Mouse (Mus musculus): ENCODE measurements around the gene A930017K11Rik. TPM values are rescaled to one million over a fixed set of nuclear protein-coding genes. Genes with fewer than 3 reads are reported as not detected.

A930017K11Rik gene
- total and polyA plus RNA-seq, 3 experiments: not detected

- no peaks in the 10 kb centered on the region for H3K79me2 ChIP-seq (replicated peaks; ENCODE audit: control insufficient read depth, extremely low read depth, insufficient read depth, poor library complexity, severe bottlenecking)
- no peak overlapping the region for H3K4me2 ChIP-seq (ENCODE audit: insufficient read depth, low read depth, poor library complexity, severe bottlenecking)
- H3K27ac ChIP-seq (ENCODE audit: insufficient read depth, low read depth): no peak overlapping the region
- TF ChIP-seq RCOR1 (conservative IDR thresholded peaks at IDR 0.05; ENCODE audit: low read depth, low read length) (no peak), MAX (IDR thresholded peaks at IDR 0.05; ENCODE audit: low read length) (no peak), POLR2AphosphoS2 (IDR thresholded peaks at IDR 0.05; ENCODE audit: low read depth, low read length) (no peak), KAT2A (IDR thresholded peaks at IDR 0.05; ENCODE audit: insufficient replicate concordance, low read length) (no peak), SMC3 (IDR thresholded peaks at IDR 0.05; ENCODE audit: low read depth, low read length) (no peak), USF1 (IDR thresholded peaks at IDR 0.05; ENCODE audit: low read depth, low read length) (no peak), UBTF (IDR thresholded peaks at IDR 0.05; ENCODE audit: low read depth, low read length) (no peak), JUND (conservative IDR thresholded peaks at IDR 0.05; ENCODE audit: low read depth, low read length) (no peak)
- no peak overlapping the region for H3K4me3 ChIP-seq (replicated peaks in 1 of 3; ENCODE audit: low read depth in 2 of 3, low read length in 2 of 3, poor library complexity in 1 of 3)
- no peak overlapping the region for H3K9ac ChIP-seq (ENCODE audit: insufficient read depth, low read depth)
- peaks cover 36 to 73% of the 10 kb centered on the region in 2 experiments for H3K36me3 ChIP-seq (replicated peaks in 1 of 2; ENCODE audit: control insufficient read depth in 1 of 2, insufficient read depth in 1 of 2, low read length in 1 of 2)
- in situ Hi-C loops (cut with MboI; ENCODE audit: low pct_ligation_motif_present, low pct_unique_long_range_greater_than_20kb, low sequenced_read_pairs): no loop called here
- H3K27me3 ChIP-seq (replicated peaks): no peaks in the 10 kb centered on the region
- dilution Hi-C loops (cut with MboI; ENCODE audit: extremely low pct_ligation_motif_present, extremely low pct_unique_long_range_greater_than_20kb, low sequenced_read_pairs): no loop called here
- no peak for DNase-seq (ENCODE audit: extremely low read depth)
- H3K4me1 ChIP-seq (ENCODE audit: control insufficient read depth in 1 of 2, insufficient read depth in 2 of 2): peaks cover 3 to 23% of the 10 kb centered on the region in 2 experiments
- H3K9me3 ChIP-seq (replicated peaks; ENCODE audit: low read length): no peaks in the 10 kb centered on the region
These were observed 41.1 kb upstream of the A930017K11Rik start for GRCm38 (mm10) chr17:25993489-25993888.

- no peak for TF ChIP-seq RAD21 (IDR thresholded peaks at IDR 0.05; ENCODE audit: low read depth, low read length)
- no peak for TF ChIP-seq POLR2A (IDR thresholded peaks at IDR 0.05; ENCODE audit: low read depth, low read length)
- no peak for TF ChIP-seq E2F4 (IDR thresholded peaks at IDR 0.05; ENCODE audit: insufficient replicate concordance, low read depth, low read length)
- TF ChIP-seq NELFE (IDR thresholded peaks at IDR 0.05; ENCODE audit: low read depth, low read length): no peak
- no peak for TF ChIP-seq CTCF (conservative IDR thresholded peaks at IDR 0.05 in 1 of 2, IDR thresholded peaks at IDR 0.05 in 1 of 2; ENCODE audit: low read depth in 2 of 2, low read length in 2 of 2)
- TF ChIP-seq MXI1 (IDR thresholded peaks at IDR 0.05; ENCODE audit: low read depth, low read length): no peak
- no peak for TF ChIP-seq ZC3H11A (IDR thresholded peaks at IDR 0.05; ENCODE audit: low read depth, low read length)
- TF ChIP-seq CHD1 (IDR thresholded peaks at IDR 0.05; ENCODE audit: low read depth, low read length): no peak
- TF ChIP-seq HCFC1 (IDR thresholded peaks at IDR 0.05; ENCODE audit: low read depth, low read length): no peak
- no peak for TF ChIP-seq MAZ (IDR thresholded peaks at IDR 0.05; ENCODE audit: low read depth, low read length)
- no peak for TF ChIP-seq POLR2AphosphoS2 (IDR thresholded peaks at IDR 0.05; ENCODE audit: low read depth, low read length)
- TF ChIP-seq ZMIZ1 (IDR thresholded peaks at IDR 0.05; ENCODE audit: low read depth, low read length): no peak
- no peak for TF ChIP-seq NRF1 (IDR thresholded peaks at IDR 0.05; ENCODE audit: low read depth, low read length)
- no peak for TF ChIP-seq KAT2A (IDR thresholded peaks at IDR 0.05; ENCODE audit: insufficient replicate concordance, low read length)
- no peak for TF ChIP-seq MAX (IDR thresholded peaks at IDR 0.05; ENCODE audit: low read length)
- in situ Hi-C loops (cut with MboI; ENCODE audit: low pct_ligation_motif_present, low pct_unique_long_range_greater_than_20kb, low sequenced_read_pairs): no loop called here
- H3K27ac ChIP-seq (ENCODE audit: insufficient read depth, low read depth): no peak overlapping the region
- peaks cover 0 to 16% of the 10 kb centered on the region in 2 experiments; a peak in 2 of 4 replicates for H3K4me1 ChIP-seq (ENCODE audit: control insufficient read depth in 1 of 2, insufficient read depth in 2 of 2)
- H3K36me3 ChIP-seq (replicated peaks in 1 of 2; ENCODE audit: control insufficient read depth in 1 of 2, insufficient read depth in 1 of 2, low read length in 1 of 2): peaks cover 33 to 68% of the 10 kb centered on the region in 2 experiments
- H3K4me3 ChIP-seq (replicated peaks in 1 of 3; ENCODE audit: low read depth in 2 of 3, low read length in 2 of 3, poor library complexity in 1 of 3): no peak overlapping the region
- H3K79me2 ChIP-seq (replicated peaks; ENCODE audit: control insufficient read depth, extremely low read depth, insufficient read depth, poor library complexity, severe bottlenecking): no peaks in the 10 kb centered on the region
- no peak for DNase-seq (ENCODE audit: extremely low read depth)
- H3K4me2 ChIP-seq (ENCODE audit: insufficient read depth, low read depth, poor library complexity, severe bottlenecking): no peak overlapping the region
- no peaks in the 10 kb centered on the region for H3K9me3 ChIP-seq (replicated peaks; ENCODE audit: low read length)
- dilution Hi-C loops (cut with MboI; ENCODE audit: extremely low pct_ligation_motif_present, extremely low pct_unique_long_range_greater_than_20kb, low sequenced_read_pairs): no loop called here
- no peaks in the 10 kb centered on the region for H3K27me3 ChIP-seq (replicated peaks)
- no peak overlapping the region for H3K9ac ChIP-seq (ENCODE audit: insufficient read depth, low read depth)
These were observed 39.9 kb upstream of the A930017K11Rik start for GRCm38 (mm10) chr17:25992274-25992673.

Measured in CH12.LX (cell line).